Mouse (Mus musculus) midbrain, embryonic 15.5 days (tissue): ENCODE measurements around the gene Dgki. TPM values are rescaled to one million over a fixed set of nuclear protein-coding genes. Genes with fewer than 3 reads are reported as not detected.

Source experiments
- ATAC-seq: fragments of 200-750 bp; cut with Nextera tagmentation; replicated peaks from 2 replicates; pipeline ENCODE4 v1.8.0; 2017; ENCODE audit warnings: moderate TSS enrichment
- H3K27ac ChIP-seq: fragments of 300-500 bp; sonication (generic); 2 replicates; pipeline ENCODE4 v1.5.1; 2015; ENCODE audit warnings: mild to moderate bottlenecking, inconsistent platforms
- H3K27me3 ChIP-seq: fragments of 300-500 bp; sonication (generic); replicated peaks from 2 replicates; pipeline ENCODE4 v1.6.1; 2015; ENCODE audit warnings: inconsistent platforms
- H3K36me3 ChIP-seq: fragments of 300-500 bp; sonication (generic); replicated peaks from 2 replicates; pipeline ENCODE4 v1.6.1; 2015; ENCODE audit warnings: inconsistent platforms
- H3K4me1 ChIP-seq: fragments of 300-500 bp; sonication (generic); 2 replicates; pipeline ENCODE4 v1.6.1; 2015; ENCODE audit warnings: inconsistent platforms
- H3K4me2 ChIP-seq: fragments of 300-500 bp; sonication (generic); 2 replicates; pipeline ENCODE4 v1.6.1; 2015; ENCODE audit warnings: inconsistent platforms, mild to moderate bottlenecking, moderate library complexity
- H3K4me3 ChIP-seq: fragments of 300-500 bp; sonication (generic); 2 replicates; pipeline ENCODE4 v1.5.1; 2015; ENCODE audit warnings: mild to moderate bottlenecking, inconsistent platforms
- H3K9ac ChIP-seq: fragments of 300-500 bp; sonication (generic); 2 replicates; pipeline ENCODE4 v1.6.1; 2015; ENCODE audit warnings: mild to moderate bottlenecking, inconsistent platforms
- H3K9me3 ChIP-seq: fragments of 300-500 bp; sonication (generic); 2 replicates; pipeline ENCODE4 v1.6.1; 2016; ENCODE audit warnings: inconsistent platforms
- WGBS: fragments of 180-500 bp; shearing (Covaris S2); methylation state at CpG from one replicate; pipeline ENCODE4 v1.1.7; 2015; ENCODE audit warnings: mixed read lengths; 5-methylcytosine and 5-hydroxymethylcytosine counted together
- polyA plus RNA-seq: library from polyadenylated mRNA; unstranded; fragments of >200 nt; fragmentation: Nextera tagmentation; extraction: Ambion mirVana; gene quantifications from 2 replicates; pipeline ENCODE4 v1.2.1, GENCODE M21; 2015

The Dgki gene
- polyA plus RNA-seq, 1 experiment from 2014 or later: 8.9 TPM

DNA sequence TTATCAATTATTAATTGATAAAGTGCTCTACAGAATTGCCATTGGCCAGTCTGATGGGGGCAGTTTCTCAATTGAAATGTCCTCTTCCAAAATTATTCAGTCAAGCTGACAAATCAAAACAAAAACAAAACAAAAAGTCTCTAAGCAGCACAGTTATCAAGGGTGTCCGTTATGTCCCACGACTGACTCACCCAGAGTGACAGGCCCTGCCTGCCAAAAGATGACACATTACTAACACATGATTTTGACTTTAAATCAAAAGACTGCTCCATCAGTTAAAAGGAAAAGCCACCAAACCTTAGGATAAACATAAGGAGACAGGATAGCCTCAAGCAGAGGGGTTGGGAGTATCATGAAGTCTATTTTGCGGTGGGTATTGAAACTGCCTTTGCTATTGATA is 483.3 kb downstream of the Dgki start:
- no peak overlapping the region for H3K9ac ChIP-seq
- H3K36me3 ChIP-seq: no peaks in the 10 kb centered on the region
- ATAC-seq: no peak
- no peaks in the 10 kb centered on the region for H3K27me3 ChIP-seq
- 93% methylated on average over 3 of the region's 3 CpGs for WGBS
- H3K4me1 ChIP-seq: peaks cover 11% of the 10 kb centered on the region; the same call in 1 of the 2 replicates
- no peak overlapping the region for H3K27ac ChIP-seq
- no peak overlapping the region for H3K4me3 ChIP-seq
- H3K9me3 ChIP-seq: no peaks in the 10 kb centered on the region
- no peak overlapping the region for H3K4me2 ChIP-seq

DNA sequence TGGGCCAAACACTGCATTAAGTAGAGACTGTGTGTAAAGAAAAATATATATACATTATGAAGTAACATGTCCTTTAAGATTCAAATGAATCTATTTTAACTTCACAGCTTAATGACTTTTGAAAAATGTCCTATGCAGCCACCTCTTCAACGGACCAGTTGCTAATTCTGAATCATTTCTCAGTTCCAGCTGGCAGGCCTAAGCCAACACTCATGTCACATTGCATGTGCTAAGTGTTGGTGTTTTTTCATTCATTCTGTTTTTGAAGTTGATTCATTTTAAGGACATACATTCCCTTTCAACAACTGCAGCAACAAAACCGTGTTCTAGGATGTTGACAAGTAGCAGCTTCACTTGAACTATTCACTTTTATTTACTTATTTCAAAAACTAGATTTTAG is 484.0 kb downstream of the Dgki start:
- Histone ChIP-seq H3K4me3 (no peak overlapping the region), H3K27ac (no peak overlapping the region), H3K4me1 (peaks cover 17% of the 10 kb centered on the region), H3K4me2 (no peak overlapping the region), H3K27me3 (no peaks in the 10 kb centered on the region), H3K9ac (no peak overlapping the region), H3K9me3 (no peaks in the 10 kb centered on the region), H3K36me3 (no peaks in the 10 kb centered on the region)
- 86% methylated on average over 2 of the region's 2 CpGs for WGBS
- no peak for ATAC-seq

DNA sequence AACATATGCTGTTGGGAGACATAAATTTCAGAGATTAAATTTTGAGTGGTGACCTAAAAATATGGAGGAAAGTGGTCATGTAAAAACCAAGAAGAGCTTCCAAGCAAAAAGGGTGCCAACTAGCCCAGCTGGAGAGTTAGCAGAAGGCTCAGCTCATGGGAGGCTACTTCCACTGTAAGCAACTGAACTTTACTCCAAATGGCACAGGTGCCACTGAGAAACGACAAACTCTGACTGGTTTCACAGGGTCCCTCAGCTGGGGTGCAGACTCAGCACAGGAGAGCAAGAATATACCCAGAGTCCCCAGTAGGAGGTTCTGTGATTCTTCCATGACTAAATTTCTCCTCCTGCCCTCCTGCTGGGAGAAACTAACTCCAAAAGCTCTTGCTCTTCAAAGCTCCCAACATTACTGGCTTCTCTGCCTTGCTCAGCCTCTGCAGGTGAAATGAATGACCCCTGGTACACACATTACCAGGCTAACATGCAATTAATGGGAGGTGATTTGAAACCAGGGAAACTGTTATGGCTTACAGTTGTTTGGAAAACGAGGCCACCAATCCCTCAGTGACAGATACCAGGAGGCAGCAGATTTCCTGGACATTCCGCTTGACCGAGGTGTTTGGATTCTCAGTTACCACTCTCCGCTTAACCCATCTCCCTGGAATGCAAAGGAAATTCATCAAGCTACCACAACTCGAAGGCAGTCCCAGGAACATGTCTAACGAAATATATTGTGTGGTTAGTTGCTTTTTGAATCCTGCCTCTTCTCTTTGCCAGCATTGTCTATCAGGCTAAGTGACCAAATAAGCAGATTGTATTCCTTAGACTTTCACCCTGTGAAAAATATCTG is 487.1 kb downstream of the Dgki start:
- Histone ChIP-seq H3K4me1 (peaks cover 21% of the 10 kb centered on the region), H3K27ac (no peak overlapping the region), H3K4me2 (no peak overlapping the region), H3K36me3 (no peaks in the 10 kb centered on the region), H3K9me3 (no peaks in the 10 kb centered on the region), H3K27me3 (no peaks in the 10 kb centered on the region), H3K9ac (no peak overlapping the region), H3K4me3 (no peak overlapping the region)
- ATAC-seq: no peak
- WGBS: 84% methylated on average over 7 of the region's 7 CpGs

DNA sequence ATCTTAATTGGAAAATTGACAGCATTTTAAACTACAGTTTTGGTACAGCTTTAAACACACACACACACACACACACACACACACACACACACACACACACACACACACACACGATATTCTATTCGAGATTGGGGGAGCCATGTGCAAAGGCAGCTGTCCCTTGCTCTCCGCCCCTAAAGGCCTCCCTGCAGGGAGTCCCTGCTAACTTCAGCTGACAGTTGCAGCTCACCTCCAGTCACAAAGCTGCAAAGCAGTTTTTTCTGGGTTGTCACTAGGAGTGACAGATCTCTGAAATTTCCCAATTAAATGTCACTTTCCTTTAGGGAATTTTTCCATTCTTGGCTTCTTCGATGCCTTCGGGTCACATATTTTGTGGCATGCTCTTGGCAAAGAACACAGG is 489.5 kb downstream of the Dgki start:
- Histone ChIP-seq H3K4me2 (peak overlapping the region; percentile 68), H3K27ac (peak overlapping the region; percentile 91), H3K4me3 (peak overlapping the region; percentile 86), H3K9me3 (no peaks in the 10 kb centered on the region), H3K27me3 (no peaks in the 10 kb centered on the region), H3K9ac (peak overlapping the region; percentile 79), H3K36me3 (no peaks in the 10 kb centered on the region), H3K4me1 (peaks cover 28% of the 10 kb centered on the region)
- peak; percentile 49; the same call in 1 of the 2 replicates for ATAC-seq
- WGBS: 1% methylated on average over 5 of the region's 5 CpGs

DNA sequence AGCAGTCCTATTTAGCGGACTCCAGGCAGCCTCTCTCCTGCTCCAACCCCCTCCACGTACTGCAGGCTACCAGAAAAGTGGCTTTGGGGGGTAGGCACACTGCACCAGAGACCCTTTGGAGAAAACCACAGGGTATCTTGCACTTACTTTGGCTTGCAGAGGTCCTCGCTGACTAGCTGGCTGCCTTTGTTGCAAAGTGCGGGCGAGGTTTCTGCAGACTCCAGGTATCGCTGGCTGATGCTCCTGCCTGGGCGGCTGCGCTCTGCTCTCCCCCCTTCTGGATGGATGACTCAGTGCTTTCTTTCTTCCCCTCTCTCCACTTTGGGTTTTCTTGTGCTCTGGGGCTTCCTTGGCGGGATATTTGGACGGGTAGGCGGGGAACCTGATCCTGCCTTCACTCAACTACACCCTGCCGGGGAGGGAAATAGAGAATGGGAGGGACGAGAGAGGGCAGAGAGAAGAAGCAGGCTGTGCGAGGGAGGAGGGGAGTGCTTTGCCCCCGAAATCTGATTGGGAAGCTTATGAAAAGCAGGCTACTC is 490.2 kb downstream of the Dgki start, which contains the start of gene Ptn:
Gene Ptn, minus strand, starts transcription at position 474 of the 539 bp plus-strand sequence.
- H3K27ac ChIP-seq: peak within 1 kb of the TSS; percentile 91
- peak; percentile 87 for ATAC-seq
- peak within 1 kb of the TSS; percentile 79 for H3K9ac ChIP-seq
- 0% methylated on average over 15 of the region's 15 CpGs for WGBS
- no peaks in the 10 kb centered on the region for H3K27me3 ChIP-seq
- peaks cover 28% of the 10 kb centered on the region for H3K4me1 ChIP-seq
- no peaks in the 10 kb centered on the region for H3K36me3 ChIP-seq
- no peaks in the 10 kb centered on the region for H3K9me3 ChIP-seq
- H3K4me3 ChIP-seq: peak within 1 kb of the TSS; percentile 86
- peak within 1 kb of the TSS; percentile 68 for H3K4me2 ChIP-seq

DNA sequence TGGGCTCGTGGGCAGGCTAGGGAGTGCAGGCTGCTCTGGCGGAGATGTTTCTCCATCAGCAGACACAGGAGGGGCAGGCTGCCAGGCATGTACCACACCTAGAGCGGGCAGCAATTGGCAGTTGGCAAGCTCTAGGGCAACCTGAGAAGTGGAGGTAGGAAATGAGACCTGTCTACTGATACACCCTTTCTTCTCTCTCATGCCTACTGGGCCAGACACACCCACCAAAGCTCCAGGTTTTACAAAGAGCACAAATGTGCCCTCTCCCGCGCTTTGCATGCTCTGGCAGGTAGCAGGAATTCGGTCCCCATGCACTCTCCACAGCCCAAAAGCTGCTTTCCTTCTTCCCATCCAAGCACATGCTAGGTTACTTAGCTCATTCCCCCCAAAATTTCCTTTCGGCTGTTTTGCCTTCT is 490.7 kb downstream of the Dgki start:
- H3K27ac ChIP-seq: peak overlapping the region; percentile 91
- H3K9me3 ChIP-seq: no peaks in the 10 kb centered on the region
- no peaks in the 10 kb centered on the region for H3K36me3 ChIP-seq
- peak overlapping the region; percentile 79 for H3K9ac ChIP-seq
- H3K4me2 ChIP-seq: peak overlapping the region; percentile 68
- 3% methylated on average over 7 of the region's 7 CpGs for WGBS
- no peaks in the 10 kb centered on the region for H3K27me3 ChIP-seq
- peak; percentile 76 for ATAC-seq
- H3K4me1 ChIP-seq: peaks cover 28% of the 10 kb centered on the region
- peak overlapping the region; percentile 86 for H3K4me3 ChIP-seq

DNA sequence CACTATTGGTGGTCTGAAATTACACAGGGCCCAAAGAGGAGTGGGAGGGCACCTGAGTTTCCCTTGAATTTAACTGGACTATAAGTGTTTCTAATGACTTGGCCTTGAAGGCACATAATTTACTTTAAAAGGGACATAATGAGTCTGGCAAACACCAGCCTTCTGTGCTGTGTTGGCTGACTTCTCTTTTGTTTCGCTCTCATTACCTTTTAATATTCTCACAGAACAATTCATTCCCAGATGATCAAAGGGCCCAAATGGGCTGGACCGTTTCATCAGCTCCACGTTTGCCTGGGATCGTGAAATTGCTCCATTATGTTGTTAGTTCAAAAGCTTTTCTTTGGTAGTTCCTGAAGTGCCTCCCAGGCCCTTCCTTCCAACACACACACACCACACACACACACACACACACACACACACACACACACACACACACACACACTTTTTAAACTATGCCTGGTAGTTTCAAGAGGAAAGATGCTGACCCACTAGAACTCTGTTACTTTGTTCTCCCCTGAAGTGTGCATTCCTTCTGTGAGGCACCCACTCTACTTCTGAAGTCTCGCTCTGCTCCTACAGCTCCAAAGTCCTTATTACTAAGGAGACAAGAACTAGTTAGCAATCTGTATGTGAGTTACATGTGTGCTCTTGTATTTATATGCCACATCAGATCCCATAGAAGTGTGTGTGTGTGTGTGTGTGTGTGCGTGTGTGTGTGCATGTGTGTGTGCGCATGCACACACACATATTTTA is 491.5 kb downstream of the Dgki start:
- Histone ChIP-seq H3K4me3 (peak overlapping the region; percentile 86), H3K9ac (peak overlapping the region; percentile 79), H3K9me3 (no peaks in the 10 kb centered on the region), H3K36me3 (no peaks in the 10 kb centered on the region), H3K4me2 (peak overlapping the region; percentile 68), H3K27me3 (no peaks in the 10 kb centered on the region), H3K4me1 (peaks cover 28% of the 10 kb centered on the region), H3K27ac (peak overlapping the region; percentile 91)
- 14% methylated on average over 7 of the region's 7 CpGs for WGBS
- no peak for ATAC-seq

DNA sequence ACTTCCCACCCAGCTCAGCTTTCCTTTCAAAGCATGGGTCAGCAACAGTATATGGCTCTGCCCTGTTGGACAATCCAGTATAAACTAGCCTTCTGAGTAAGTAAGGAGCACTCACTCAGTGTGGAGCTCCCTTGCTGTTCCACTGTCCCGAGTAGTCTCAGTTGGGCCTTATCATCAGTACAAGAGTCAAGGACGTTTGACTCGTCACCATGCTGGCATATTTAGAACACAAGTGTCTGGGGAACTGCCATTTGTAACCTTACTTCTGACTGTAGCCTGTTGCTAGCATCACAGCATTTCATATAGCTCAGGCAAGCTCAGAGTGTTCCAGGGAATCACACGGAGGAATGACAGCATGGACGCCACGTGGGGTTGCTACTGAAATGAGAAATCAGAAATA is 493.1 kb downstream of the Dgki start:
- Histone ChIP-seq H3K27me3 (no peaks in the 10 kb centered on the region), H3K36me3 (no peaks in the 10 kb centered on the region), H3K27ac (no peak overlapping the region), H3K4me2 (peak overlapping the region; percentile 33), H3K9ac (no peak overlapping the region), H3K9me3 (no peaks in the 10 kb centered on the region), H3K4me3 (peak overlapping the region; percentile 16), H3K4me1 (peaks cover 28% of the 10 kb centered on the region)
- no peak for ATAC-seq
- 76% methylated on average over 6 of the region's 6 CpGs for WGBS

DNA sequence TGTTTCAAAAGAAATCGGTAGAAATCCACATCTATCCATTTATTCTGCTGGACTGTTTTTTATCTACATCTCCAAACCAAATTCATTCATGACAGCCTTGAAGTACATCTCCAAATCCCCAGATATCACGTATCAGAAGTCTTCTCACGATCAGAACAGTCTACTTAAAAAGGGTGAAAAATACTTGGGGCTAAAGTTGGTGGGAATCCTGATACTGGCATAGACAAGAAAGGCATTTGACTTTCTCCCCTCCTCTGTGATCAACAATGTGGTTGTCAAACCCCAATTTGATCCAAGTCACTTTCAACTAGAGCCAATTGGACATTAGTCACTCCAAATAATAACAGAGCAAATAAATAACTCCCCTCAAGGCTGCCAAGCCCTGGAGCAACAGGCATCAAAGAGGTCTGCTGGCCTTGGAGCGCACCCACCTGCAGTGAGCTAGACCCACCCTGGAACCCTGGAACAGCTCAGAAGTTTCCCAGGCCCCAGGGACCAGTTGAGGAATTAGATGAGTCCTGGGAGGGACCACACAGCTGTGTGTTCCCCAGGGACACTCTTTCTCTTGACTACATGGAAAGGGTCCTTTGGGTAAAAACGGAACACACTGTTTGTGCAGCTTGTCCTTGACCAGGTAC is 499.6 kb downstream of the Dgki start:
- WGBS: 74% methylated on average over 5 of the region's 5 CpGs
- Histone ChIP-seq H3K36me3 (no peaks in the 10 kb centered on the region), H3K9me3 (no peaks in the 10 kb centered on the region), H3K27ac (no peak overlapping the region), H3K4me1 (peaks cover 14% of the 10 kb centered on the region), H3K9ac (no peak overlapping the region), H3K4me3 (no peak overlapping the region), H3K4me2 (no peak overlapping the region; the same call in 1 of the 2 replicates), H3K27me3 (no peaks in the 10 kb centered on the region)
- ATAC-seq: no peak

DNA sequence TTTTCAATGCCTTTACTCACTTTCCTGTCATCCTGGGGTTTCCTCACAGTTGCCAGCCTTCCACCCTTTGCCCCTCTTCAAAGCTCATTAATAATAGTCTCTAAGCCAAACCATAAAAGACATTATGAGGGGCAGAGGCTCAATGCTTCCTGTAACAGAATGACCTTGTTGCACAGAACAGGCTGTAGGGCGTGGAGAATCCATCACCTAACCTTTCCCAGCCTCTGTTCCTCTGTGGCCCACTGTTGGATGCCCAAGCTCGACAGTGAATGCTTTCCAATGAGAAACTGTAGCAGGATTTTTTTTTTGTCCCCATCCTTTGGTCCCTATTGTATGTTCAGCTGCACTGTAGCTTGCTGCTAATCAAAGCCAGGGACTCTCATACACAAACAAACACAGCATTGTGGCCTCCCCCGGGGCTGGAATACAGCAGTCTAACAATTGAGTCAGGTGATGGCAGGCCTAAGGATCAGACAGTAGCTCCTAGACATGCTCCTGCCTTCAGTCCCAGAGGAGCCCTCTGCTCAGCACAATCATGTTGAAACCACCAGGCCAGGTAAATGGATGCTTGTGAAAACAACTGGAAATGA is 502.8 kb downstream of the Dgki start:
- Histone ChIP-seq H3K9ac (no peak overlapping the region), H3K4me2 (no peak overlapping the region), H3K27me3 (no peaks in the 10 kb centered on the region), H3K9me3 (no peaks in the 10 kb centered on the region), H3K4me3 (no peak overlapping the region), H3K36me3 (no peaks in the 10 kb centered on the region), H3K27ac (peak overlapping the region; percentile 72), H3K4me1 (peaks cover 14% of the 10 kb centered on the region)
- ATAC-seq: peak; percentile 71
- 26% methylated on average over 3 of the region's 3 CpGs for WGBS
